Mouse (Mus musculus) heart, postnatal 25 days (tissue): ENCODE data around the gene Paxbp1. TPM values are rescaled to one million over a fixed set of nuclear protein-coding genes. Genes with fewer than 3 reads are reported as not detected.
A peak's percentile ranks its signal among the peaks of the same experiment; 100 is the strongest.
"Not testable (repeated sequence)": the region's sequence is repeated elsewhere in the genome, so short reads cannot be mapped to it uniquely, and the experiment has no call there.

ENCODE experiments used
- DNase-seq: peaks from one replicate; pipeline ENCODE4 v3.0.0; 2022; ENCODE audit warnings: low spot score
- intact Hi-C: fragments of 180-260 bp; cut with DNase I; formaldehyde crosslinking; loops from one replicate; pipeline ENCODE4 v1.15.1; 2025
- total RNA-seq, 2 experiments: library from RNA; stranded (reverse); gene quantifications; 2 replicates each; pipeline ENCODE4 v1.2.3; 2021

Paxbp1 gene
- 10 to 100 TPM; 15.7 to 16.0 TPM for total RNA-seq

DNA sequence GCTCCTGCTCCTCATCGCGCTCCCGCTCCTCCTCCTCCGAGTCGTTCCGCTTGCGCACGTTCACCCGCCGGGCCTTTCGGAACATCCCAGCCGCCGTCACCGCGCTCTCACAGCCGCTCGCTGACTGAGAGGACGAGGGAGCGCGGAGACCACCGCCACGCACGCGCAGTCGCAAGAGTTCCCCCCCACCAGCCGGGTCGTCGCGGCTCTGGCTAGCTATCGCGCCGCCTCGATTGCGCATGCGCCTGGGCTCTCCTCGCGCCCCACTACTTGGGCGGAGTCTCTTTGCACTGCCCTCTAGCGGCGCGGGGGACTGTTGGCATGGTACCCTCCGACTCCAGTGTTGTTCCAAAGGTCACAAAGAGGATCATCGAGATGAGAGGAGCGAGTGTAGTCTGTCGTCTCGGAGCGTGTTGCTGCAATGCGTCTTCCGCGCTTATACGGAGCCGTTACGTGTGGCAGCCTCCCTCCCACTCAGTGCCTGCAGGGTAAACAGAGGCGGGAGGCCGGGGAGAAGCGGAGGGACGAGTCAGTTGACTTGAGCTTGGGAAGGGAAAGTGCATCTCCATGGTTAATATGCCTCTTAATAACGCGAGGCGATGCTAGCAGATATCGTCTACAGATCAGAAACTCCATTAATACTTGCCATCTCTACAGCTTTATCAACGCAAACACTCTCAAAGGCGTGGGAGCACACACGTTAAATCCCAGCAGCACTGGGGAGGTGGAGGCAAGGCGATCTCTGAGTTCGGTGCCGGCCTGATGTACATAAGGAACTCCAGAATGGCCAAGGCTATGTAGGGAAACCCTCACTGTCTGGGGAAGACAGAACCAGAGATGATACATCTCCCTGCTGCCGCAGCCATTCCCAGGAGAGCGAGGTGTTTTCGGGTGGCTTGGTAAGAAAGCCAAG, at the start of gene Paxbp1:
Gene Paxbp1 (minus strand): TSS at position 274 of the 913 bp plus-strand sequence.
- peak; percentile 96 for DNase-seq
- intact Hi-C loops, result loop anchor here (2.0 kb wide), 1 partner anchor 34 kb away; the partner anchor contains the start of gene Synj1

DNA sequence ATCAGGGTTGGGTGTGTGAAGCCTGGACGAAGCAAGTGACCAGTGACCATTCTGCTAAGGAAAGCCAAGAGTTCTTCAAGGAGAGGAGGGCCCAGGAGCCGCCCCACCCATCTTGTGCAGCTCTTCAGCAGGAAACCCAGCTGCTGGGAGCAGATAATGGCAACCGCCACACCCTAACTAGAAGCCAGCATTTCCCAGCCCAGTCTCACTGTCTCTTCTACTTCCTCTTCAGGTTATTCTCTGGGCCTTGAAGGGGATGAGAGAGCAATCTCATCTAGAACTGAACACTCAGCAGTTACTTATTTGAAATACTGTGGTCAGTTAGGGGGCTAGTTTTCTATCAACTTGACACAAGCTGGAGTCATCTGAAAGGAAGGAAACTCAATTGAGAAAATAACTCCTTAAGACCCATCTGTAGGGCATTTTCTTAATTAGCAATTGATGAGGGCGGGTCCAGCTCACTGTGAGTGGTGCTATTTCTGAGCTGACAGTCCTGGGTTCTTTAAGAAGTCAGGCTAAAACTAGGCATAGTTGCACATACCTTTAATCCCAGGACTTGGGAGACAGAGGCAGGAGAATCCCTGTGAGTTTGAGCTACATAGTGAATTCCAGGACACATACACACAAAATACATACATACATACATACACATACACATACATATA, 42.4 kb upstream of the Paxbp1 start:
- intact Hi-C loops, result no loop called here
- no peak for DNase-seq

DNA sequence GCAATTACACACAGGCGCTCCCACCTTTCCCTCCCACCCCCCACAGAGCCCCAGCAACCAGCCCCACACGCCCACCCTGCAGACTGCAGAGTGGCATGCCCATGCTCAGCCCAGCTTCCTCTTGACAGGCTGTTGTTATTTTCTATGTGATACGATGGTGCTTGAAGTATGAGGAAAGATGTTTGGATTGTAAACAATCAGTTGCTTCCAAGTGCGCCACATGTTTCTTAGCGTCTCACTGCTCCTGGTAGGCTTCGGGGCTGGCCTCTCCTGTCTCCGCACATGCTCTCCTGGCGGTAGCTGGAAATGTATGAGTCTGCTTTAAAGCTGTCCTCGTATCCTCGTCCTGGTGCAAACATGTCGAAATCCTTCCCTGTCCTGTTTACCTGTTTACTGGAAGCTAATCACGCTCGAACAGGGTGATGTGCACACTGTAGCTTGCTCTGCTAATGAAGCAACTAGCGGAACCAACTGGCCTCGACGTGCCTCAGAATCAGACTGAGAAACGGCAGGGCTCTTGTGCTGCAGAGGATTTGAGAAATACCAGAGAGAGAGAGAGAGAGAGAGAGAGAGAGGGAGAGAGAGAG, 41.0 kb upstream of the Paxbp1 start:
- DNase-seq, result no peak
- intact Hi-C loops, result no loop called here

DNA sequence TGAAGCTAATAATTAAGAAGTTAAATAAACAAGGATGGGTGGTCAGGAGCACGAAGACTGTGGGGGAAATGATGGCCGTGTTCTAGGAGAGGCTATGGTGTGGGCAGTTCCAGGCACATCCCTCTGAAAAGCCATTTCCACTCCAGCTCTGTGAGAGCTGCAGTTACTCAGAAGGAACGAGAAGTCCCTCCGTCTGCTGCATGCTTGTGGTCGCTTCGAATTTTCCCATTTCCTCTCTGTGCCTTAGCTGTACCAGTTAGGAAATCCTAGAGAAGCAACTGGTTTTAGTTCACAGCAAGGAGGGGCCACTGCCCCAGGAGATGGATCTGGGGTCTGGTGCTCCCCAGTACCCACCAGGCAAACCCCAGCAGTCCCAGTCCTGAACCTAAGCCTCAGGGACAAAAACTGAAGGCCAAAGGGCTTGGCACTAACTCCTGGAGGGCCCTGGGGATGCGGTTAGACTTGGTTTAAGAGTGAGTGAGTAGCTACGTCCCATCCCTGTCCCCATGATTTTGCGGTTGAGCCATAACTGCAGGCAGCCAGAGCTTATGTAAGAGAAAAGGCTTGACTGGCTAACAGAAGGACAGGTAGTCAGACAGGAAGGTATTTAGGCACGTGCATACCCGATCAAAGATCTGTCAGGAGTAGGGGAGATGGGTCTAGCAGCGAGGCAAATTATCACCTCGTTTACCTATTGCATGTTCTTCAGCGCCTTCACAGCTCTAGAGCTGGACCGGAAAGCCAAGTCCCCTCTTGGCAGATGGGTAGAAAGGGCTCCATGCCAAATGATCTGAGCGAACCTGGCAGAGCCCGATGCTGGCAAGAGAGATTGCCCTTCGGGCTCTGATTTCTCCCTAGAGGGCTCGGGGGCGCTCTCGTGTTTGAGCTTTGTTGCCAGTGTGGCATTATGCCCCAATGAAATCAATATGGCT, 40.2 kb upstream of the Paxbp1 start:
- intact Hi-C loops, result no loop called here
- DNase-seq, result no peak

DNA sequence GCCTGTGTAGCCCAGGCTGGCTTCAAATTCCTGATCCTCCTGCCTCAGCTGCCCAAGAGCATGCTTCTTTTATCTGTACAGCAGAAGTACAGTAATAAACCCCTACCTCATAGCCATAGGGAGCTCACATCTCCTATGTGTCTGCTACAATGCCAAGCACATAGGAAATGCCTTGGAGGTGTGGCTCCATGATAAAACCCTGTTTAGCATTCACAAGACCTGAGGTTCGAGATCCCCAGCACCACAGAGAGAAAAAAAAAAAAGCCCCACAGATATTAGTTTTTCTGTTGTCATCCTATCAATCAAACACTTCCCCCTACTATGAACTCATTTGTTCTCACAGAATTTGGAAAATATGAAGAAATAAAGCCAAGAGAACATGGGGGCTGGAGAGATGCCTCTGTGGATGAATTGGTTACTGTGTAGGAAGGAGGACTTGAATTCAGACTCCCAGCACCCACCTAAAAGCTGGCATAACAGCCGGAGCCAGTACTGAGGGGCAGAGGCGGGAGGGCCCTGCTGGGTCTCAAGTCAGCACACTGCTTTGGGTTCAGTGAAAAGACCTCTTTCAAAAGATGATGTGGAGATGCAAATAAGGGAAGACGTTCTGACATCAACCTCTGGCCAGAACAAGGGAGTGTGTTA, 38.8 kb upstream of the Paxbp1 start:
- DNase-seq, result no peak
- intact Hi-C loops, result no loop called here

- intact Hi-C loops, result loop anchor here (1.0 kb wide), 2 partner anchors 233 to 271 kb away; no protein-coding TSS in a partner anchor
- peak; percentile 16 for DNase-seq
These were observed 37.2 kb upstream of the Paxbp1 start for GRCm38 (mm10) chr16:91081508-91081907.

GRCm38 (mm10) chr16:91076180-91076579, 31.8 kb upstream of the Paxbp1 start:
- no peak for DNase-seq

GRCm38 (mm10) chr16:91075423-91075822, 31.1 kb upstream of the Paxbp1 start:
- DNase-seq, result not testable (repeated sequence)
- intact Hi-C loops, result loop anchor here (10.0 kb wide), 1 partner anchor 359 kb away; no protein-coding TSS in a partner anchor

More at GRCm38 (mm10) chr16:91076180-91076579, 31.8 kb upstream of the Paxbp1 start:
- intact Hi-C loops, result loop anchor here (10.0 kb wide), 1 partner anchor 359 kb away; no protein-coding TSS in a partner anchor

- DNase-seq, result peak; percentile 64
- intact Hi-C loops, result loop anchor here (10.0 kb wide), 1 partner anchor 361 kb away; no protein-coding TSS in a partner anchor
These were observed 29.0 kb upstream of the Paxbp1 start for GRCm38 (mm10) chr16:91073163-91073892.

- intact Hi-C loops, result loop anchor here (10.0 kb wide), 1 partner anchor 363 kb away; no protein-coding TSS in a partner anchor
- no peak for DNase-seq
These were observed 27.9 kb upstream of the Paxbp1 start for GRCm38 (mm10) chr16:91072256-91072655.

- intact Hi-C loops, result no loop called here
- DNase-seq, result no peak
These were observed 24.6 kb upstream of the Paxbp1 start for GRCm38 (mm10) chr16:91068969-91069368.

GRCm38 (mm10) chr16:91067122-91067521, 22.8 kb upstream of the Paxbp1 start:
- DNase-seq, result no peak
- intact Hi-C loops, result no loop called here

- intact Hi-C loops, result no loop called here
- DNase-seq, result no peak
These were observed 20.4 kb upstream of the Paxbp1 start for GRCm38 (mm10) chr16:91064583-91065365.

GRCm38 (mm10) chr16:91063786-91064185, 19.4 kb upstream of the Paxbp1 start:
- intact Hi-C loops, result no loop called here

GRCm38 (mm10) chr16:91061531-91062318, 17.4 kb upstream of the Paxbp1 start:
- intact Hi-C loops, result no loop called here
- no peak for DNase-seq

More at GRCm38 (mm10) chr16:91063786-91064185, 19.4 kb upstream of the Paxbp1 start:
- DNase-seq, result no peak

DNA sequence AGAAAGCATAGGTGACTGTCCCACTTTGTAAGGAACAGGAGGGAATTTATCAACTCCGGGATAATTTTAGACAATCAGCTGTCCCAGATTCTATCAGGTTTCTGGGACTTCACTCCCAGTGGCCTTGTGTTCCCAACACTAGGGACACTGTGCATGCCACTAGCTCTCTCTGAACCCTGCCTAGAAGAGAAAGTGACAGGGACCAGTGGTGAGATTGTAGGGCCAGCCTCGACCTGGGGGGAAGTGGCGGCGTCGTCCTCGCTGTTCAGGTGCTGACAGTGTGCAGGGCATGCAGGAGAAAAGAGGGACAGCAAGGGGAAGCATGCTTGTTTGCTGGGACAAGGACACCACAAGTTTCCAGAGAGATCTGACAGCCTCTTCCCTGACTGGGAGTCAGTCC, 13.4 kb upstream of the Paxbp1 start:
- intact Hi-C loops, result no loop called here
- no peak for DNase-seq
